Mouse (Mus musculus): ENCODE results near the gene Imp3. TPM values are rescaled to one million over a fixed set of nuclear protein-coding genes. Genes with fewer than 3 reads are reported as not detected.
"Not testable (repeated sequence)": the region's sequence is repeated elsewhere in the genome, so short reads cannot be mapped to it uniquely, and the experiment has no call there.

Gene Imp3
- polyA plus RNA-seq, 1 experiment from 2014 or later = 78.1 TPM

DNA sequence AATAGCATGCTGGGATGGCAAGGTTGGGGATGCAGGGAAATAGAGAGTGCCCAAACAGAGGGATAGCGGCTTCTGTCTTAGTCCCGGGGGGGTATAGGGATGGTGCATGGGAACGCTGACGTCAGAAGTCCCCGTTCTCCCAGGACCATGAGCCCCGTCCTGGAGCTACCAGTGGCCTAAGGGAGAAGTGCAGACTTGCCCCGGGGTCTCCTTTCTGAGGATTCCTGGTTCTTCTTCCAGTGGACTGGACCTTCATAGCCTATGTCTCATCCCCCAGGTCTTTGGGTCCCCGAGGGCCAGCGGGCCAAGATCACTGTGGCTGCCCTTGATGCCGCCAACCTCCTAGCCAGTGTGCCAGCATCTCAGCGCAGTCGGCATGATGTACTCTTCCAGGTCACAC is 40.5 kb upstream of the Imp3 start:
- H3K9ac ChIP-seq = no peak overlapping the region
- no peak overlapping the region for H3K4me2 ChIP-seq (replicated peaks)
- no peaks in the 10 kb centered on the region for H3K9me3 ChIP-seq (ENCODE audit: control insufficient read depth, low read length)
- no peak overlapping the region for H3K4me3 ChIP-seq (replicated peaks; ENCODE audit: low read length)
- H3K4me1 ChIP-seq (replicated peaks; ENCODE audit: control insufficient read depth, insufficient read depth, low read length) = peaks cover under 1% of the 10 kb centered on the region; the same call in 1 of the 2 replicates
- no peak overlapping the region for H3K27ac ChIP-seq
- H3K36me3 ChIP-seq (replicated peaks; ENCODE audit: control insufficient read depth, insufficient read depth) = no peaks in the 10 kb centered on the region
- WGBS = 90% methylated on average over 12 of the region's 12 CpGs
- no peak for ATAC-seq (ENCODE audit: low FRiP score)
- no peak for DNase-seq (ENCODE audit: low spot score)
- no peaks in the 10 kb centered on the region for H3K27me3 ChIP-seq (ENCODE audit: control insufficient read depth, insufficient read depth, low read length)

- Histone ChIP-seq H3K27ac (no peak overlapping the region), H3K4me2 (replicated peaks) (no peak overlapping the region), H3K27me3 (ENCODE audit: control insufficient read depth, insufficient read depth, low read length) (no peaks in the 10 kb centered on the region), H3K9ac (no peak overlapping the region), H3K4me1 (replicated peaks; ENCODE audit: control insufficient read depth, insufficient read depth, low read length) (no peaks in the 10 kb centered on the region), H3K4me3 (replicated peaks; ENCODE audit: low read length) (no peak overlapping the region), H3K36me3 (replicated peaks; ENCODE audit: control insufficient read depth, insufficient read depth) (no peaks in the 10 kb centered on the region), H3K9me3 (ENCODE audit: control insufficient read depth, low read length) (no peaks in the 10 kb centered on the region)
- ATAC-seq (ENCODE audit: low FRiP score) = no peak
- 71% methylated on average over 11 of the region's 11 CpGs for WGBS
- no peak for DNase-seq (ENCODE audit: low spot score)
Measured at GRCm38 (mm10) chr9:56899409-56899808, 37.9 kb upstream of the Imp3 start.

DNA sequence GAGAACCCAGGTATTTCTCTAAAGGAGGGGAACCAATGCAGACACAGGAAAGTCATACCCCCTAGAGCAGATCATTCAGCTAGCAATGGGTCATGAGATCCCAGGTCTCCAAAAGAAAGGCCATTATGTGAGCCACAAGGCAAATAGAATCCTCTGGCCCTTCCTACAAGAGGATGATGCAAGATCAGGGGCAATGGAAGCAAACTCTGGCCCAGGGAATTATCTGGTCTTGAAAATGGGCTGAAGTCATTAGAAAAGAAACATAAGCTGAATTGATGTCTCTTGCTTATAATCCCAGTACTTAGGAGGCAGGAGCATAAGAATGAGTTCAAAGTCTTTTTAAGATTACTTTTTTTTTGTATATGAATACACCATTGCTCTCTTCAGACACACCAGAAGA is 37.2 kb upstream of the Imp3 start:
- no peak overlapping the region for H3K27ac ChIP-seq
- no peak for DNase-seq (ENCODE audit: low spot score)
- H3K27me3 ChIP-seq (ENCODE audit: control insufficient read depth, insufficient read depth, low read length) = no peaks in the 10 kb centered on the region
- no peaks in the 10 kb centered on the region for H3K36me3 ChIP-seq (replicated peaks; ENCODE audit: control insufficient read depth, insufficient read depth)
- H3K4me3 ChIP-seq (replicated peaks; ENCODE audit: low read length) = no peak overlapping the region
- no peak overlapping the region for H3K4me2 ChIP-seq (replicated peaks)
- H3K4me1 ChIP-seq (replicated peaks; ENCODE audit: control insufficient read depth, insufficient read depth, low read length) = no peaks in the 10 kb centered on the region
- ATAC-seq (ENCODE audit: low FRiP score) = no peak
- H3K9ac ChIP-seq = no peak overlapping the region
- H3K9me3 ChIP-seq (ENCODE audit: control insufficient read depth, low read length) = no peaks in the 10 kb centered on the region

- Histone ChIP-seq H3K4me1 (replicated peaks; ENCODE audit: control insufficient read depth, insufficient read depth, low read length) (no peaks in the 10 kb centered on the region), H3K9me3 (ENCODE audit: control insufficient read depth, low read length) (no peaks in the 10 kb centered on the region), H3K27me3 (ENCODE audit: control insufficient read depth, insufficient read depth, low read length) (no peaks in the 10 kb centered on the region), H3K4me3 (replicated peaks; ENCODE audit: low read length) (no peak overlapping the region), H3K9ac (no peak overlapping the region), H3K36me3 (replicated peaks; ENCODE audit: control insufficient read depth, insufficient read depth) (no peaks in the 10 kb centered on the region), H3K27ac (no peak overlapping the region), H3K4me2 (replicated peaks) (no peak overlapping the region)
- WGBS = 72% methylated on average over 9 of the region's 9 CpGs
- ATAC-seq (ENCODE audit: low FRiP score) (no peak), DNase-seq (ENCODE audit: low spot score) (no peak)
Measured at GRCm38 (mm10) chr9:56900571-56900970, 36.7 kb upstream of the Imp3 start.

DNA sequence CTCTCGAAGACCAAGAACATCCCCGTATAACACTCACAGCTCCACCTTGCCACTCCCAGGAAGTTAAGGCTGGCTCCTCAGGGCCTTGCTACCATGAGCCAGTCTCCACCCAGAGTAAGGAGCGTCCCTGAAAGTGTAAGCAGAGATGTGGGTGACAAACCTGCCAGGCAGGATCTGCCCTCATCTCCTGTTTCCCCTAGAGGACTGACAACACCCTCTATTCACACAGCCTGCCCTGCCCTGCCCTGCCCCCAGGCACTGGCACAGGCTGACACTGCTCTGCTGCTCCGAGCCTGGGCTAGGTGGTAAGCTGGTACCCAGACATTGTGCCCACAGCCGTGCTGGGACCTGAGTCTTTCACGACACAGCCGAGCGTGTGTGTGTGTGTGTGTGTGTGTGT is 36.1 kb upstream of the Imp3 start:
- Histone ChIP-seq H3K4me1 (replicated peaks; ENCODE audit: control insufficient read depth, insufficient read depth, low read length) (no peaks in the 10 kb centered on the region), H3K4me2 (replicated peaks) (no peak overlapping the region), H3K9me3 (ENCODE audit: control insufficient read depth, low read length) (no peaks in the 10 kb centered on the region), H3K9ac (no peak overlapping the region), H3K27ac (no peak overlapping the region), H3K27me3 (ENCODE audit: control insufficient read depth, insufficient read depth, low read length) (no peaks in the 10 kb centered on the region), H3K36me3 (replicated peaks; ENCODE audit: control insufficient read depth, insufficient read depth) (no peaks in the 10 kb centered on the region), H3K4me3 (replicated peaks; ENCODE audit: low read length) (no peak overlapping the region)
- ATAC-seq (ENCODE audit: low FRiP score) = no peak
- 76% methylated on average over 8 of the region's 8 CpGs for WGBS
- DNase-seq (ENCODE audit: low spot score) = no peak

GRCm38 (mm10) chr9:56903662-56904061 is 33.6 kb upstream of the Imp3 start:
- no peaks in the 10 kb centered on the region for H3K9me3 ChIP-seq (ENCODE audit: control insufficient read depth, low read length)
- H3K9ac ChIP-seq = no peak overlapping the region
- no peaks in the 10 kb centered on the region for H3K27me3 ChIP-seq (ENCODE audit: control insufficient read depth, insufficient read depth, low read length)
- no peaks in the 10 kb centered on the region for H3K4me1 ChIP-seq (replicated peaks; ENCODE audit: control insufficient read depth, insufficient read depth, low read length)
- WGBS = 73% methylated on average over 3 of the region's 3 CpGs
- H3K4me2 ChIP-seq (replicated peaks) = no peak overlapping the region
- no peak overlapping the region for H3K4me3 ChIP-seq (replicated peaks; ENCODE audit: low read length)
- H3K27ac ChIP-seq = no peak overlapping the region
- DNase-seq (ENCODE audit: low spot score) (no peak), ATAC-seq (ENCODE audit: low FRiP score) (no peak)
- no peaks in the 10 kb centered on the region for H3K36me3 ChIP-seq (replicated peaks; ENCODE audit: control insufficient read depth, insufficient read depth)

DNA sequence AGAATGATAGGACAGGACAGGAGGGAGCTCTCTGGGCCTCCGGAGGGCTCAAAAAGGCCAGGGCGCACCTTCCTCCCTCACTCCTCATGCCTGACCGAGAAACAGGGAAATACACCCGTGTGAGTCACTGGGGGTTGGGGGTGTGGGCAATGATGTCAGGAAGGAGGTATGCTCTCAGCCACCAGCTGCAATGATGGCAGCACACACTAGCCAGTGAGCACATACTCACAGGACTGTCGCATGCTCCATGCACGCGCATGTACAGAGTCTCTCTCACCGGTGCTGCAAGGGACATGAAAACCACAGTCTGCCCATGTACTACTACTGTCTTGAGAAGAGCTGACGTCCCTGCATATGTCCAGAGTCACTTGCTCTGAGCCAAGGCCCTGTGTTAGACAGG is 29.7 kb upstream of the Imp3 start:
- no peak for DNase-seq (ENCODE audit: low spot score)
- no peaks in the 10 kb centered on the region for H3K4me1 ChIP-seq (replicated peaks; ENCODE audit: control insufficient read depth, insufficient read depth, low read length)
- ATAC-seq (ENCODE audit: low FRiP score) = no peak
- no peaks in the 10 kb centered on the region for H3K36me3 ChIP-seq (replicated peaks; ENCODE audit: control insufficient read depth, insufficient read depth)
- no peak overlapping the region for H3K27ac ChIP-seq
- no peaks in the 10 kb centered on the region for H3K9me3 ChIP-seq (ENCODE audit: control insufficient read depth, low read length)
- 87% methylated on average over 9 of the region's 9 CpGs for WGBS
- H3K4me2 ChIP-seq (replicated peaks) = no peak overlapping the region
- no peak overlapping the region for H3K9ac ChIP-seq
- H3K27me3 ChIP-seq (ENCODE audit: control insufficient read depth, insufficient read depth, low read length) = no peaks in the 10 kb centered on the region
- H3K4me3 ChIP-seq (replicated peaks; ENCODE audit: low read length) = no peak overlapping the region

- WGBS = 63% methylated on average over 4 of the region's 4 CpGs
- H3K36me3 ChIP-seq (replicated peaks; ENCODE audit: control insufficient read depth, insufficient read depth); H3K27ac ChIP-seq; H3K4me3 ChIP-seq (replicated peaks; ENCODE audit: low read length); H3K4me1 ChIP-seq (replicated peaks; ENCODE audit: control insufficient read depth, insufficient read depth, low read length); H3K27me3 ChIP-seq (ENCODE audit: control insufficient read depth, insufficient read depth, low read length); H3K4me2 ChIP-seq (replicated peaks); DNase-seq (ENCODE audit: low spot score); H3K9me3 ChIP-seq (ENCODE audit: control insufficient read depth, low read length); H3K9ac ChIP-seq; ATAC-seq (ENCODE audit: low FRiP score): not testable (repeated sequence)
Measured at GRCm38 (mm10) chr9:56909991-56910390, 27.3 kb upstream of the Imp3 start.

DNA sequence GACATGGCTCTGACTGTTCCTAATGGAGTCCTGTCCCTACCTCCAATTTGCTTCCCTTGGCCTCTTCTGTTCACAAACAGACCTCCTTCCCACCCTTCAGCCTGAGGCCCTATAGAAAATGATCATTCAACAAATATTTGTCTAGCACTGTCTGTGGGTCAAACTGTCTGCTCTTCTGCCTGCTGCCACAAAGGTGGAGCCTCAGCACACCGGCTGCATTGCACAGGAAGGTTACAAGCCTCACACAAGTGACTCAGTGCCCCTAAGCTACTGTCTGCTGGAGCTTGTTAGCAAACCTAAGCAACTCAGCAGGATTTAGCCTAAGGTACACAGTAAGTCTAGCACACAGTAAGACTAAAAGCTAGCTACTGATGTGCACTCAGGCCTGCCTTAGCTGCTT is 26.3 kb upstream of the Imp3 start:
- Histone ChIP-seq H3K9ac (no peak overlapping the region), H3K27ac (no peak overlapping the region), H3K27me3 (ENCODE audit: control insufficient read depth, insufficient read depth, low read length) (no peaks in the 10 kb centered on the region), H3K4me2 (replicated peaks) (no peak overlapping the region), H3K4me1 (replicated peaks; ENCODE audit: control insufficient read depth, insufficient read depth, low read length) (no peaks in the 10 kb centered on the region), H3K9me3 (ENCODE audit: control insufficient read depth, low read length) (no peaks in the 10 kb centered on the region), H3K4me3 (replicated peaks; ENCODE audit: low read length) (no peak overlapping the region), H3K36me3 (replicated peaks; ENCODE audit: control insufficient read depth, insufficient read depth) (no peaks in the 10 kb centered on the region)
- no peak for DNase-seq (ENCODE audit: low spot score)
- no peak for ATAC-seq (ENCODE audit: low FRiP score)
- 64% methylated on average over 1 of the region's 1 CpGs for WGBS

GRCm38 (mm10) chr9:56913991-56914390 is 23.3 kb upstream of the Imp3 start:
- H3K4me2 ChIP-seq (replicated peaks) = no peak overlapping the region
- H3K36me3 ChIP-seq (replicated peaks; ENCODE audit: control insufficient read depth, insufficient read depth) = 0 out of 2 replicates have a peak, but pooled peaks cover 3% of the 10 kb centered on the region
- no peak overlapping the region for H3K4me3 ChIP-seq (replicated peaks; ENCODE audit: low read length)
- no peak overlapping the region for H3K27ac ChIP-seq
- no peaks in the 10 kb centered on the region for H3K9me3 ChIP-seq (ENCODE audit: control insufficient read depth, low read length)
- WGBS = 87% methylated on average over 9 of the region's 9 CpGs
- ATAC-seq (ENCODE audit: low FRiP score) (no peak), DNase-seq (ENCODE audit: low spot score) (no peak)
- H3K9ac ChIP-seq = no peak overlapping the region
- H3K27me3 ChIP-seq (ENCODE audit: control insufficient read depth, insufficient read depth, low read length) = no peaks in the 10 kb centered on the region
- no peaks in the 10 kb centered on the region for H3K4me1 ChIP-seq (replicated peaks; ENCODE audit: control insufficient read depth, insufficient read depth, low read length)
